Mouse (Mus musculus) ES-Bruce4 (cell line): Measurements from ENCODE around the gene Celf5.

Experiments used
- CTCF ChIP-seq: IDR thresholded peaks from one replicate; pipeline ENCODE4 v1.8.1; 2011; ENCODE audit warnings: low read depth, low read length
- EP300 ChIP-seq: IDR thresholded peaks from 2 replicates; pipeline ENCODE4 v1.6.1; 2011; ENCODE audit warnings: low read depth, low read length; ENCODE audit not compliant: insufficient read depth
- POLR2A ChIP-seq: IDR thresholded peaks from one replicate; pipeline ENCODE4 v1.8.1; 2011; ENCODE audit warnings: low read length; ENCODE audit not compliant: insufficient read depth

GRCm38 (mm10) chr10:81451365-81451745 lies 31.2 kb downstream of the Celf5 start:
- TF ChIP-seq CTCF (no peak), POLR2A (no peak), EP300 (no peak)
